Mouse (Mus musculus): ENCODE results near the gene Rnf38.

DNA sequence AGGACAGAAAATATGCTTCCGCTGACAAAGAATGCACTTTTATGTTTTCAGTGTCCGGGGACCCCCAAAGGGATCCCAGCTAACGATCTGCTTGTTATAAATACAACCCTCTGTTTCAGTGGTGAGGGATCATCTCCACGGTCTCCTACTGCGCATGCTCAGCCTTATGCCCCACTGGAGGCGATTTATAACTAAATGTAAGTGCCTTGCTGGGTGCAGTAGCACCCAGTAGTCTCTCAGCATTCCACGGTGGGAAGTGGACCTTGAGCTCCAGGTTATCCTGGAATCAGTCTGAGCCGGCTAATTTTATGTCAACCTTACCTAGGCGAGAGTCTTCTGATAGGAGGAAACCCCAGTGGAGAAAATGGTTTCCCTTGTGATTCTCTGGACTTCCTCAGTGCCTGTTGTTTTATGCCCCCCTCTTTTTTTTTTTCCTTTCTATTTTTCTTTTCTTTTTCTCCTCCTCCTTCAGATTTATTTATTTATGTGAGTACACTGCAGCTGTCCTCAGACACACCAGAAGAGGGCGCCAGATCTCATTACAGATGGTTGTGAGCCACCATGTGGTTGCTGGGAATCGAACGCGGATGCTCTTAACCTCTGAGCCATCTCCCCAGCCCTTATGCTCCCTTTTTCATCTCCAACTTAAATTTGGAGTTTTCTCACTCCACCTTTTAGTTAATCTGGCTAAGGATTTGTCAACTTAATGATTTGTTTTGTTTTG lies 148.8 kb downstream of the Rnf38 start:
- no peak for TF ChIP-seq CTCF (IDR thresholded peaks at IDR 0.05; ENCODE audit: borderline replicate concordance, insufficient read depth, low read depth, low read length)
- no peak for TF ChIP-seq POLR2A (IDR thresholded peaks at IDR 0.05; ENCODE audit: borderline replicate concordance, insufficient read depth, low read length)

Data from cerebellum, adult 2 months (tissue).